Mouse (Mus musculus): Measurements from ENCODE around the gene Nipal3. TPM values are rescaled to one million over a fixed set of nuclear protein-coding genes. Genes with fewer than 3 reads are reported as not detected.
A peak's percentile ranks its signal among the peaks of the same experiment; 100 is the strongest.

Nipal3 gene
- polyA plus RNA-seq, 1 experiment = 50.7 TPM

DNA sequence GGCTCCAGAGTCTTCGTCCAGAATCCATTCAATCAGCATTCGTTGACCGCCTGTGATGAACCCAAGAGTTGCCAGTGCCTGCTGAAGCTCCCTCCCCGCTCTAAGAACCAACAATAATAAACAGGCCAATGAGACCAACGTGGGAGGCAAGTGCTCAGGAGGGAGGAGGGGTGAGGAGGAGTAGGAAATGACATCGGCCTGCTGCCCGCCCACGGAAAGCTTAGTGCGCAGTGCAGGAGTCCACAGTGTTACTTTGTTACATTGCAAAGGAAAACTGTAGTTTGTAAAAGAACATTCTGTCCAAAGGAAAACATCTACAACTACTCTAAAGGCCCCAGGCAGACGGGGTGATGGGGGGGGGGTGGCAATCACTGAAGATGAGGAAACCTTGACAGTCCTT lies 90.8 kb downstream of the Nipal3 start:
- peaks cover 19% of the 10 kb centered on the region for H3K36me3 ChIP-seq (replicated peaks; ENCODE audit: low read length)
- no peak overlapping the region for H3K4me3 ChIP-seq (replicated peaks)
- no peak for TF ChIP-seq FLI1 (IDR thresholded peaks at IDR 0.05; ENCODE audit: low read length)
- TF ChIP-seq GATA1 (IDR thresholded peaks at IDR 0.05; ENCODE audit: borderline replicate concordance, low read length) = no peak
- H3K27me3 ChIP-seq (replicated peaks) = peaks cover 10% of the 10 kb centered on the region
- H3K4me1 ChIP-seq = peaks cover 27% of the 10 kb centered on the region
- no peaks in the 10 kb centered on the region for H3K9me3 ChIP-seq

GRCm38 (mm10) chr4:135401881-135402280 lies 93.0 kb downstream of the Nipal3 start:
- Histone ChIP-seq H3K4me1 (peaks cover 39% of the 10 kb centered on the region), H3K27me3 (replicated peaks) (peaks cover 28% of the 10 kb centered on the region), H3K4me3 (replicated peaks) (no peak overlapping the region), H3K36me3 (replicated peaks; ENCODE audit: low read length) (peaks cover 12% of the 10 kb centered on the region), H3K9me3 (no peaks in the 10 kb centered on the region)
- no peak for TF ChIP-seq FLI1 (IDR thresholded peaks at IDR 0.05; ENCODE audit: low read length)
- no peak for TF ChIP-seq GATA1 (IDR thresholded peaks at IDR 0.05; ENCODE audit: borderline replicate concordance, low read length)

DNA sequence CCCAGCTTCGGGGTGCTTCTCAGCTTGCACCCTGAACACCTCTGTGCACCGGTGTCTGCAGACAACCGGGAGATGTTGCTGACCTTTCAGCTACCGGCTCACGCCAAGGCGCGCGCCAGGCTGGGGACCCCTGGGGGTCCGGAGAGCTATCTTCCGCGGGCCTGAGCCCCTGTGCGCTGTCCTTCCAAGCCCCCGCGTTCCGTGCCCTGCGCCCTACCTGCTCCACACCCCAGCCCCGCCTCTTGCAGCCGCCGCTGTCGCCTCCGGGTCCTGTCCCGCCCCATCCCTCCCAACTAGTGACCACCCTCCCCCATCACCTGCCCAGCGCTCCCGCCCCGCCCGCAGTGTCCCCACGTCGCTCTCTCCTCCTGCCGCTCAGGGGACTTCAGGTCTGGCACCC lies 96.8 kb downstream of the Nipal3 start, which contains the start of gene Ncmap:
Gene Ncmap, minus strand, starts transcription at position 237 of the 400 bp plus-strand sequence.
- Histone ChIP-seq H3K27me3 (replicated peaks) (peaks cover 56% of the 10 kb centered on the region), H3K9me3 (peaks cover 11% of the 10 kb centered on the region), H3K4me1 (peaks cover 27% of the 10 kb centered on the region), H3K4me3 (replicated peaks) (peak within 1 kb of the TSS; percentile 84), H3K36me3 (replicated peaks; ENCODE audit: low read length) (peaks cover 3% of the 10 kb centered on the region)
- TF ChIP-seq GATA1 (IDR thresholded peaks at IDR 0.05; ENCODE audit: borderline replicate concordance, low read length) (no peak), FLI1 (IDR thresholded peaks at IDR 0.05; ENCODE audit: low read length) (no peak)

DNA sequence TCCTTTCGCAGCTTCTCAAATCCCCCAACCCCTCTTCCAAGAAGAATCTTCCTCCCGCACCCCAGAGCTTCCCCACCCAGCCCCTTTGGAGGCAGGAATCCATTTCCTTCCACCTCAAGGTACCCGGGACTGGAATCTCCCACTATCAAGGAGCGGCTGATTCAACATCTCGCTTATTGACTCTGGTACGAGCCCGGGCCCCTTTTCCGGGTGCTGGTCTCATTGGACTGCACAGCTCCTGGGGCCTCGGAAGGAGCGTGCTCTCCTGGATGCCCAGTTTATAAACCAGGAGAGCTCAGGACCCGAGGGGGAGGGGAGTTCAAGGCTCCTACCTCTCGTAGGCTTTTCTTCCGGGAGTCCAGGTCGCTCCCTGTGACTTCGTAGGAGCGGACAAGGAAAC lies 97.3 kb downstream of the Nipal3 start:
- H3K4me1 ChIP-seq = peaks cover 27% of the 10 kb centered on the region
- H3K9me3 ChIP-seq = peaks cover 15% of the 10 kb centered on the region
- H3K4me3 ChIP-seq (replicated peaks) = peak overlapping the region; percentile 84
- TF ChIP-seq GATA1 (IDR thresholded peaks at IDR 0.05; ENCODE audit: borderline replicate concordance, low read length) = no peak
- no peak for TF ChIP-seq FLI1 (IDR thresholded peaks at IDR 0.05; ENCODE audit: low read length)
- peaks cover under 1% of the 10 kb centered on the region for H3K36me3 ChIP-seq (replicated peaks; ENCODE audit: low read length)
- H3K27me3 ChIP-seq (replicated peaks) = peaks cover 59% of the 10 kb centered on the region

DNA sequence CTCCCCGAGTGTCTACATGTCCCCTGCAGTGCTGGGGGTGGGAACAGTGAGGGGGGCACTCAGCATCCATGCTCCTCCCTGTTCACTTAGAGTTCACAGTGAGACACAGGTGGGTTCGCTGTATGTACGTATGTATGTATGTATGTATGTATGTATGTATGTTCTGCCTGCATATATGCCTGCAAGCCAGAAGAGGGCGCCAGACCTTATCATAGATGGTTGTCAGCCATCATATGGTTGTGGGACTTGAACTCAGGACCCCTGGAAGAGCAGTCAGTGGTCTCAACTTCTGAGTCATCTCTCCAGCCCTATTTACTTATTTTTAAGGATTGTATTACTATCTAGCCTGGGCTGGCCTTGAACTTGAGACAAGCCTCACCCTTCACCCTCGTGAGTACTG lies 98.5 kb downstream of the Nipal3 start:
- TF ChIP-seq GATA1 (IDR thresholded peaks at IDR 0.05; ENCODE audit: borderline replicate concordance, low read length) = no peak
- TF ChIP-seq FLI1 (IDR thresholded peaks at IDR 0.05; ENCODE audit: low read length) = no peak
- Histone ChIP-seq H3K4me1 (peaks cover 17% of the 10 kb centered on the region), H3K36me3 (replicated peaks; ENCODE audit: low read length) (no peaks in the 10 kb centered on the region), H3K9me3 (peaks cover 19% of the 10 kb centered on the region), H3K27me3 (replicated peaks) (peaks cover 67% of the 10 kb centered on the region), H3K4me3 (replicated peaks) (peak overlapping the region; percentile 24)

Other genes starting within 250 kb of the Nipal3 start
- 19.4 and 27.6 TPM in 2 replicates for gene Clic4, start 222.2 kb downstream of the Nipal3 start, polyA plus RNA-seq (2012; ENCODE audit: insufficient read depth, low replicate concordance)
- 207 and 466 TPM in 2 replicates for gene Srrm1, start 141.7 kb downstream of the Nipal3 start, polyA plus RNA-seq (2012; ENCODE audit: insufficient read depth, low replicate concordance)
- gene Ncmap, start 96.8 kb downstream of the Nipal3 start, polyA plus RNA-seq (2012; ENCODE audit: insufficient read depth, low replicate concordance) = 2.2 TPM in 1 of 2 replicates, not detected in the other
- gene Rcan3, start 61.2 kb downstream of the Nipal3 start, polyA plus RNA-seq (2012; ENCODE audit: insufficient read depth, low replicate concordance) = 1.6 and 17.7 TPM in 2 replicates
- gene Stpg1, start 248 bp downstream of the Nipal3 start, polyA plus RNA-seq (2012; ENCODE audit: insufficient read depth, low replicate concordance) = 3.6 and 4.5 TPM in 2 replicates
- gene Grhl3, start 78.6 kb upstream of the Nipal3 start, polyA plus RNA-seq (2012; ENCODE audit: insufficient read depth, low replicate concordance) = not detected in 2 replicates
- gene Ifnlr1, start 191.2 kb upstream of the Nipal3 start, polyA plus RNA-seq (2012; ENCODE audit: insufficient read depth, low replicate concordance) = not detected in 2 replicates
- not detected in 2 replicates for gene Il22ra1, start 233.1 kb upstream of the Nipal3 start, polyA plus RNA-seq (2012; ENCODE audit: insufficient read depth, low replicate concordance)